Mouse (Mus musculus): ENCODE results near the gene Gatd1.
"Not testable (repeated sequence)": the region's sequence is repeated elsewhere in the genome, so short reads cannot be mapped to it uniquely, and the experiment has no call there.

Gene Gatd1

GRCm38 (mm10) chr7:141426948-141427730 lies 13.2 kb upstream of the Gatd1 start:
- DNase-seq, result no peak

GRCm38 (mm10) chr7:141423811-141424210 lies 9.9 kb upstream of the Gatd1 start:
- DNase-seq, result no peak

- no peak for DNase-seq
These were observed 6.2 kb upstream of the Gatd1 start for GRCm38 (mm10) chr7:141420030-141420702.

- DNase-seq, result peak in 1 of 2 experiments; percentile 41
These were observed 5.0 kb upstream of the Gatd1 start for GRCm38 (mm10) chr7:141418970-141419369.

- no peak for DNase-seq
These were observed 4.1 kb upstream of the Gatd1 start for GRCm38 (mm10) chr7:141417731-141418681.

GRCm38 (mm10) chr7:141416144-141416841 lies 2.4 kb upstream of the Gatd1 start:
- no peak for DNase-seq

- DNase-seq, result no peak
These were observed 605 bp downstream of the Gatd1 start for GRCm38 (mm10) chr7:141413331-141413730.

GRCm38 (mm10) chr7:141411667-141412066 lies 2.3 kb downstream of the Gatd1 start:
- no peak for DNase-seq

GRCm38 (mm10) chr7:141410631-141411030 lies 3.3 kb downstream of the Gatd1 start:
- no peak for DNase-seq

- DNase-seq, result peak; percentile 85 to 89
These were observed 5.1 kb downstream of the Gatd1 start for GRCm38 (mm10) chr7:141408833-141409232.

GRCm38 (mm10) chr7:141407670-141408069 lies 6.3 kb downstream of the Gatd1 start:
- not testable (repeated sequence) for DNase-seq

GRCm38 (mm10) chr7:141405466-141405865 lies 8.5 kb downstream of the Gatd1 start:
- peak in 1 of 2 experiments; percentile 39 for DNase-seq

GRCm38 (mm10) chr7:141403305-141403704 lies 10.6 kb downstream of the Gatd1 start:
- peak; percentile 45 to 64 for DNase-seq

GRCm38 (mm10) chr7:141395348-141395747 lies 18.6 kb downstream of the Gatd1 start:
- DNase-seq, result no peak

- peak; percentile 58 to 71 for DNase-seq
These were observed 19.2 kb downstream of the Gatd1 start for GRCm38 (mm10) chr7:141394771-141395170.

GRCm38 (mm10) chr7:141394158-141394557 lies 19.8 kb downstream of the Gatd1 start:
- DNase-seq, result peak; percentile 33 to 41

GRCm38 (mm10) chr7:141392552-141393222 lies 21.2 kb downstream of the Gatd1 start:
- DNase-seq, result peak in 1 of 2 experiments; percentile 34

- peak; percentile 98 for DNase-seq
These were observed 22.0 kb downstream of the Gatd1 start, which contains the start of gene Taldo1 for GRCm38 (mm10) chr7:141391625-141392551. Taldo1 (plus strand) TSS chr7:141392199.

GRCm38 (mm10) chr7:141390326-141391259 lies 23.3 kb downstream of the Gatd1 start:
- no peak for DNase-seq
